Mouse (Mus musculus): ENCODE data around the gene Dctn3. TPM values are rescaled to one million over a fixed set of nuclear protein-coding genes. Genes with fewer than 3 reads are reported as not detected.

Dctn3 gene
- total RNA-seq, 2 experiments from 2014 or later = 39.6 to 44.8 TPM

DNA sequence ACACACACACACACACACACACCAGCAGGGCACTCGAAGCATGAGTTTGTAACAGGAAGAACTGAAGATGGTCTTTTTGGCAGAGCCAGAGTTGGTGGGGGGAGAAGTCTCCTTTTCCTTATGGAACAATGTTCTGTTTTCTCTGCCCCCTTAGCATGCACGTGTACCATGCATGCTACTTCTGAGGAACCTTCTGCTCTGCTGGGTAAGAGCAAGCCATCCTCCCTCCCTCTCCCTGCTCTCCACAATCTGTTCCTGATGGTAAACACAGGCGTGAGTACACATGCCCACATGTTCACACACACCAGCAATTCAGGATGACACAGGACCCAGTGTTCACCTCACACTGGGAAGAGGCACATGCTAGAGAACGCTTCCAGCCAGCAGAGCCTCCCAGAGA is 41.8 kb downstream of the Dctn3 start:
- DNase-seq = no peak
- intact Hi-C loops (cut with DNase I; ENCODE audit: low total_unique reads) = no loop called here

DNA sequence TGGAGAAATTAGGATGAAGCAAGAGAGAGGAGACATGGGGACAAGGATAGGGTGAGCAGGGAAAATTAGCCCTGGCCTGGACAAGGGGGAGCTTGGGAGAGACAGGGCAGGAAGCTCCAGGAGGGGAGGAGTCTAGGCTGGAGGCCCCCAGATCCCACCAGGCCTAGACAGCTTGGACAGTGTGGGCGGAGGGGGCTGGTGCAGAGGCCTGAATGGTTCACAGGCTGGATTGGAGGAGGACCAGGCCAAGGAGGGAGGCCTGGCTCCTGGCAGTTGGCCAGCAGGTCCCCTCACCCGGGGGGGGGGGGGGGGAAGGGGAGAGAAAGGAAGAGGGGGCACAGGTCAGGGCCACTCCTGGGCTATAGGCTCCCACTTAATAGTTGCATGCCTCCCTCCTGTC is 43.7 kb downstream of the Dctn3 start:
- intact Hi-C loops (cut with DNase I; ENCODE audit: low total_unique reads) = no loop called here
- no peak for DNase-seq

GRCm38 (mm10) chr4:41678863-41679262 is 44.1 kb downstream of the Dctn3 start:
- intact Hi-C loops (cut with DNase I; ENCODE audit: low total_unique reads) = no loop called here
- no peak for DNase-seq

GRCm38 (mm10) chr4:41677006-41677629 is 45.9 kb downstream of the Dctn3 start:
- intact Hi-C loops (cut with DNase I; ENCODE audit: low total_unique reads) = no loop called here

DNA sequence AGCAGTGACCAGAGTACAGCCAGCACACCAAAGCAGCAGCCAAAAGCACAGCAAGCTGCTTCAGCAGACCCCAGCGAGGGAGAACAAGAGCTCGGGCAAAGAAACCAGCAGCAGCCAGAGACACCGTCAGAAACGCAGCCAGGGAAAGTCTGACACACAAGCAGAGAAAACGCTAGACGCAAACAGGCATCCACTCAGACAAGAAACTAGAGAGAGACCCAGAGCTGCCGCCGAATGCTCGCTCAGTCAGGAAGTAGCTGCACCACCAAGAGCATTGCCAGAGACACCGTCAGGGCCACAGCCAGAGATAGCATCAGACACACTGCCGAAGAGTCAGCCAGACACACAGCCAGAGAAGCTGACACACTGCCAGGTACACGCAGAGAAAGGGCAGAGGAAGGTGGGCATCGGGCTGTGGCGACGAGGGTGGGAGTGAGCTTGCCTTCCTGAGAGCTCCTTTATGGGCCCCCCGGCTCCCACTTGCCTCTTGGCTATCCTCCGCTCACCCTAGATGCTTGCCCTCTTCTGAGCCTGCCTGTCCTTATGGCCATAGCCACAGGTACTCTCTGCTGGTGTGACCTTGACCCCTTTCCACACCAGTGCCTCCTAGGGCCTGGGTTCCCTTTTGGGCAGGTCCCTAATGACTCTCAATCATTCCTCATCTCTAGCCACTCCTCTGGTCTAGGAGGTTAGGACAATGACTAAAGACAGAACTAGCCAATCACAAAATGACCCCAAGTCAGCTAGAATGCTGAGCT is 46.5 kb downstream of the Dctn3 start:
- intact Hi-C loops (cut with DNase I; ENCODE audit: low total_unique reads) = no loop called here
- no peak for DNase-seq

More at GRCm38 (mm10) chr4:41677006-41677629, 45.9 kb downstream of the Dctn3 start:
- DNase-seq = peak; percentile 58

GRCm38 (mm10) chr4:41673186-41673585 is 49.8 kb downstream of the Dctn3 start:
- intact Hi-C loops (cut with DNase I; ENCODE audit: low total_unique reads) = no loop called here
- DNase-seq = no peak

GRCm38 (mm10) chr4:41672522-41672963 is 50.4 kb downstream of the Dctn3 start:
- peak; percentile 54 for DNase-seq
- intact Hi-C loops (cut with DNase I; ENCODE audit: low total_unique reads) = no loop called here

DNA sequence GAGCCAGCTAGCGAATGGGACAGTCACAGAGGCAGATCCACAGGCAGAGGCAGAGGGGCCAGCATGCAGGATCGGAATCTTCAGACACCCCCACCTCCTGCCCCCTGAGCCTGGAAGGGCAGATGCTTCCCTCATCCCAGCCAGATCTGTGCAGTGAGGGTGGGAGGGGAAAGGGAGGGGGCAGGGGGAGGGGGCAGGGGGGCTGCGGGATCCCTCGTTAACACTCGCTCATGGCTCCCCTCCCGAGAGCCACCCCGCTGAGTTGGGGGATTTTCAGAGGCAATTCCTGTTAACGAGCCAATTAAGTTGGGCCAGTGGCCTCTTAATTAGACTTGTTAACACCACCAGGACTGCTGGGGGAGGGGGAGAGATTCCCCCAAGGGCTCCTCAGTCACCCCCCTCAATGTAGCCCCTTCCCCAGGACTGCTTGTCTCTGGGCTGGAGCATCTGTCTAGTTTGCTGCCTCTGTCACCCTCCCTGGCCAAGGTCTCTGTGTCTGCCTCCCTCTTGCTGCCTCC is 50.9 kb downstream of the Dctn3 start:
- intact Hi-C loops (cut with DNase I; ENCODE audit: low total_unique reads) = no loop called here
- DNase-seq = no peak

GRCm38 (mm10) chr4:41671500-41671899 is 51.5 kb downstream of the Dctn3 start:
- no peak for DNase-seq
- intact Hi-C loops (cut with DNase I; ENCODE audit: low total_unique reads) = no loop called here

DNA sequence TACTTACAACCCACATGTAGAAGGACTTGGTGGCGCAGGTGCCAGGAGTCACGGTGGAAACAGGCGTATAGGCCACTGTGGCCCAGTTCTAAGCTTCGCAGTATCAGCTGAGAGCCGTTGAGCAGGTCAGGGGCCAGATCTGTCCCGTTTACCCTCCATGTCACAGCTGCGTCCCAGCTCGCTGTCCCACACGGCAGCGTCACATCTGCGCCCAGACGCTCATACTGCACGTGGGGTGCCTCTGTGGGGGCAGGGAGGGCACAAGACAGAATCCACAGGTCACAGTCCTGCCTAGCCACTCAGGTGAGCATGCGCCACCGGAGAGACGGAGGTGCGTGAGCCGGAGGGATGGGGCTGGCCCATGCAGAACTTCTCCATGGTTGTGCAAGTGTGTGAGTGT is 52.1 kb downstream of the Dctn3 start:
- intact Hi-C loops (cut with DNase I; ENCODE audit: low total_unique reads) = no loop called here
- no peak for DNase-seq

- DNase-seq = peak; percentile 44
- intact Hi-C loops (cut with DNase I; ENCODE audit: low total_unique reads) = no loop called here
Measured at GRCm38 (mm10) chr4:41666646-41667045, 56.3 kb downstream of the Dctn3 start.

GRCm38 (mm10) chr4:41665009-41665675 is 57.8 kb downstream of the Dctn3 start:
- no peak for DNase-seq
- intact Hi-C loops (cut with DNase I; ENCODE audit: low total_unique reads) = no loop called here

Other genes starting within 250 kb of the Dctn3 start
- gene AI464131, start 220.1 kb downstream of the Dctn3 start, total RNA-seq (2021) = 10 to 100 TPM; 60.1 to 60.8 TPM
- gene 1110017D15Rik, start 205.8 kb downstream of the Dctn3 start, total RNA-seq (2021) = under 1 TPM in 1 of 2 experiments, not detected in 1; 0.37 TPM
- gene Fam219a, start 153.6 kb downstream of the Dctn3 start, total RNA-seq (2021) = 10 to 100 TPM; 16.2 to 17.1 TPM
- under 1 TPM; 0.47 to 0.58 TPM for gene Dnaic1, start 153.4 kb downstream of the Dctn3 start, total RNA-seq (2021)
- 1 to 10 TPM; 6.7 to 9.9 TPM for gene Enho, start 82.8 kb downstream of the Dctn3 start, total RNA-seq (2021)
- gene Cntfr, start 26.1 kb downstream of the Dctn3 start, total RNA-seq (2021) = 10 to 100 TPM; 15.3 to 38.0 TPM
- gene Il11ra1, start 23.2 kb downstream of the Dctn3 start, total RNA-seq (2021) = 10 to 100 TPM; 49.3 to 56.9 TPM
- 10 to 100 TPM; 40.3 to 49.9 TPM for gene Rpp25l, start 9.6 kb downstream of the Dctn3 start, total RNA-seq (2021)
- gene Arid3c, start 8.0 kb upstream of the Dctn3 start, total RNA-seq (2021) = not detected
- 10 to 100 TPM; 26.5 to 27.0 TPM for gene Galt, start 32.1 kb upstream of the Dctn3 start, total RNA-seq (2021)
- 10 to 100 TPM; 12.0 to 15.6 TPM for gene Sigmar1, start 33.0 kb upstream of the Dctn3 start, total RNA-seq (2021)
- 10 to 100 TPM; 27.3 to 31.4 TPM for gene Ccl27a, start 51.1 kb upstream of the Dctn3 start, total RNA-seq (2021)
- not detected for gene Gm21541, start 180.4 kb upstream of the Dctn3 start, total RNA-seq (2021)
- gene Gm20878, start 218.4 kb upstream of the Dctn3 start, total RNA-seq (2021) = 1 to 10 TPM in 1 of 2 experiments, under 1 TPM in 1; 0.33 to 2.4 TPM
- gene Fam205a4, start 242.9 kb upstream of the Dctn3 start, total RNA-seq (2021) = under 1 TPM in 1 of 2 experiments, not detected in 1; 0.09 TPM